Mouse (Mus musculus) fibroblast of lung, adult 2 months (primary cell): ENCODE data around the gene Ugt1a1.

Source experiments
- DNase-seq: peaks from one replicate; pipeline ENCODE4 v3.0.0-alpha.2; 2011; ENCODE audit warnings: low read depth

The Ugt1a1 gene

GRCm38 (mm10) chr1:88258881-88259642 is 47.3 kb downstream of the Ugt1a1 start:
- DNase-seq, result no peak

- DNase-seq, result no peak
Observed at GRCm38 (mm10) chr1:88259643-88260024, 47.9 kb downstream of the Ugt1a1 start.

GRCm38 (mm10) chr1:88260114-88260513 is 48.4 kb downstream of the Ugt1a1 start:
- DNase-seq, result no peak

GRCm38 (mm10) chr1:88260604-88261377 is 49.0 kb downstream of the Ugt1a1 start:
- no peak for DNase-seq

GRCm38 (mm10) chr1:88261706-88262105 is 49.9 kb downstream of the Ugt1a1 start:
- no peak for DNase-seq

GRCm38 (mm10) chr1:88262255-88262654 is 50.5 kb downstream of the Ugt1a1 start:
- peak; percentile 85 for DNase-seq

- DNase-seq, result no peak
Observed at GRCm38 (mm10) chr1:88262961-88263360, 51.2 kb downstream of the Ugt1a1 start.

- no peak for DNase-seq
Observed at GRCm38 (mm10) chr1:88263778-88264177, 52.0 kb downstream of the Ugt1a1 start.

- DNase-seq, result no peak
Observed at GRCm38 (mm10) chr1:88264237-88264868, 52.6 kb downstream of the Ugt1a1 start.

GRCm38 (mm10) chr1:88264869-88265240 is 53.1 kb downstream of the Ugt1a1 start:
- no peak for DNase-seq

GRCm38 (mm10) chr1:88266123-88266522 is 54.4 kb downstream of the Ugt1a1 start:
- no peak for DNase-seq

- DNase-seq, result no peak
Observed at GRCm38 (mm10) chr1:88267489-88267888, 55.7 kb downstream of the Ugt1a1 start.

GRCm38 (mm10) chr1:88268070-88268469 is 56.3 kb downstream of the Ugt1a1 start:
- DNase-seq, result no peak
